Mouse (Mus musculus): ENCODE results near the gene Ovol1. TPM values are rescaled to one million over a fixed set of nuclear protein-coding genes. Genes with fewer than 3 reads are reported as not detected.

Gene Ovol1
- polyA plus RNA-seq, 1 experiment = not detected

- Histone ChIP-seq H3K79me2 (ENCODE audit: control insufficient read depth, insufficient read depth) (no peaks in the 10 kb centered on the region), H3K36me3 (ENCODE audit: control insufficient read depth, insufficient read depth) (no peaks in the 10 kb centered on the region), H3K4me3 (ENCODE audit: insufficient read depth, poor library complexity, severe bottlenecking) (no peak within 1 kb of the TSS), H3K27me3 (ENCODE audit: control insufficient read depth, insufficient read depth, insufficient read length) (no peaks in the 10 kb centered on the region), H3ac (ENCODE audit: control insufficient read depth, insufficient read length, low read depth) (no peak within 1 kb of the TSS), H3K79me3 (ENCODE audit: low read depth) (no peaks in the 10 kb centered on the region)
- no peak for TF ChIP-seq MYOD1 (IDR thresholded peaks at IDR 0.05; ENCODE audit: control insufficient read depth, insufficient read length, low read depth)
- no peak for TF ChIP-seq FOSL1 (IDR thresholded peaks at IDR 0.05; ENCODE audit: insufficient read depth, low read length, poor library complexity, severe bottlenecking)
- no peak for TF ChIP-seq CEBPB (IDR thresholded peaks at IDR 0.05; ENCODE audit: low read depth)
- no peak for TF ChIP-seq MAX (IDR thresholded peaks at IDR 0.05)
Measured at GRCm38 (mm10) chr19:5503687-5504086, 56.8 kb downstream of the Ovol1 start, which contains the start of gene 1700020D05Rik. TSS of gene 1700020D05Rik (minus strand) at chr19:5503787.

GRCm38 (mm10) chr19:5500330-5500875 lies 60.0 kb downstream of the Ovol1 start:
- Histone ChIP-seq H3ac (ENCODE audit: control insufficient read depth, insufficient read length, low read depth) (no peak overlapping the region), H3K4me3 (ENCODE audit: insufficient read depth, poor library complexity, severe bottlenecking) (no peak overlapping the region), H3K79me3 (ENCODE audit: low read depth) (no peaks in the 10 kb centered on the region), H3K36me3 (ENCODE audit: control insufficient read depth, insufficient read depth) (peaks cover 9% of the 10 kb centered on the region), H3K79me2 (ENCODE audit: control insufficient read depth, insufficient read depth) (no peaks in the 10 kb centered on the region), H3K27me3 (ENCODE audit: control insufficient read depth, insufficient read depth, insufficient read length) (no peaks in the 10 kb centered on the region)
- TF ChIP-seq MYOD1 (IDR thresholded peaks at IDR 0.05; ENCODE audit: control insufficient read depth, insufficient read length, low read depth) = no peak
- TF ChIP-seq USF1 (IDR thresholded peaks at IDR 0.05; ENCODE audit: low read depth) = no peak
- no peak for TF ChIP-seq CTCF (IDR thresholded peaks at IDR 0.05; ENCODE audit: control insufficient read depth, insufficient read depth, insufficient read length)
- TF ChIP-seq CEBPB (IDR thresholded peaks at IDR 0.05; ENCODE audit: low read depth) = no peak
- no peak for TF ChIP-seq MYOG (IDR thresholded peaks at IDR 0.05; ENCODE audit: control insufficient read depth, extremely low read depth, insufficient read length)
- no peak for TF ChIP-seq FOSL1 (IDR thresholded peaks at IDR 0.05; ENCODE audit: insufficient read depth, low read length, poor library complexity, severe bottlenecking)
- no peak for TF ChIP-seq MAX (IDR thresholded peaks at IDR 0.05)

Other genes starting within 250 kb of the Ovol1 start
- not detected for gene Catsper1, start 224.9 kb downstream of the Ovol1 start, polyA plus RNA-seq (2012; fragmentation: generic; extraction: Trizol)
- gene Cst6, start 211.1 kb downstream of the Ovol1 start, polyA plus RNA-seq (2012; fragmentation: generic; extraction: Trizol) = 85.8 TPM
- gene Eif1ad, start 193.9 kb downstream of the Ovol1 start, polyA plus RNA-seq (2012; fragmentation: generic; extraction: Trizol) = 48.5 TPM
- 506 TPM for gene Banf1, start 193.5 kb downstream of the Ovol1 start, polyA plus RNA-seq (2012; fragmentation: generic; extraction: Trizol)
- 68.5 TPM for gene Sart1, start 171.9 kb downstream of the Ovol1 start, polyA plus RNA-seq (2012; fragmentation: generic; extraction: Trizol)
- 0.02 TPM for gene Tsga10ip, start 158.1 kb downstream of the Ovol1 start, polyA plus RNA-seq (2012; fragmentation: generic; extraction: Trizol)
- gene Drap1, start 135.7 kb downstream of the Ovol1 start, polyA plus RNA-seq (2012; fragmentation: generic; extraction: Trizol) = 428 TPM
- gene AI837181, start 135.5 kb downstream of the Ovol1 start, polyA plus RNA-seq (2012; fragmentation: generic; extraction: Trizol) = 90.3 TPM
- 146 TPM for gene Fosl1, start 113.1 kb downstream of the Ovol1 start, polyA plus RNA-seq (2012; fragmentation: generic; extraction: Trizol)
- gene Ccdc85b, start 102.8 kb downstream of the Ovol1 start, polyA plus RNA-seq (2012; fragmentation: generic; extraction: Trizol) = 30.5 TPM
- 83.7 TPM for gene Fibp, start 100.0 kb downstream of the Ovol1 start, polyA plus RNA-seq (2012; fragmentation: generic; extraction: Trizol)
- 4.8 TPM for gene Ctsw, start 92.1 kb downstream of the Ovol1 start, polyA plus RNA-seq (2012; fragmentation: generic; extraction: Trizol)
- 177 TPM for gene Efemp2, start 86.7 kb downstream of the Ovol1 start, polyA plus RNA-seq (2012; fragmentation: generic; extraction: Trizol)
- gene Mus81, start 72.2 kb downstream of the Ovol1 start, polyA plus RNA-seq (2012; fragmentation: generic; extraction: Trizol) = 50.3 TPM
- 2,315 TPM for gene Cfl1, start 70.2 kb downstream of the Ovol1 start, polyA plus RNA-seq (2012; fragmentation: generic; extraction: Trizol)
- 0.15 TPM for gene 1700020D05Rik, start 56.9 kb downstream of the Ovol1 start, polyA plus RNA-seq (2012; fragmentation: generic; extraction: Trizol)
- 1.1 TPM for gene Snx32, start 50.1 kb downstream of the Ovol1 start, polyA plus RNA-seq (2012; fragmentation: generic; extraction: Trizol)
- gene Ap5b1, start 7.4 kb upstream of the Ovol1 start, polyA plus RNA-seq (2012; fragmentation: generic; extraction: Trizol) = 3.9 TPM
- gene Rnaseh2c, start 41.2 kb upstream of the Ovol1 start, polyA plus RNA-seq (2012; fragmentation: generic; extraction: Trizol) = 77.8 TPM
- 48.4 TPM for gene Kat5, start 49.6 kb upstream of the Ovol1 start, polyA plus RNA-seq (2012; fragmentation: generic; extraction: Trizol)
- gene Rela, start 76.8 kb upstream of the Ovol1 start, polyA plus RNA-seq (2012; fragmentation: generic; extraction: Trizol) = 56.5 TPM
- 22.9 TPM for gene Sipa1, start 103.1 kb upstream of the Ovol1 start, polyA plus RNA-seq (2012; fragmentation: generic; extraction: Trizol)
- gene Map3k11, start 128.1 kb upstream of the Ovol1 start, polyA plus RNA-seq (2012; fragmentation: generic; extraction: Trizol) = 24.2 TPM
- 28.0 TPM for gene Pcnx3, start 128.3 kb upstream of the Ovol1 start, polyA plus RNA-seq (2012; fragmentation: generic; extraction: Trizol)
- gene Kcnk7, start 143.7 kb upstream of the Ovol1 start, polyA plus RNA-seq (2012; fragmentation: generic; extraction: Trizol) = 0.19 TPM
- 62.1 TPM for gene Ehbp1l1, start 165.7 kb upstream of the Ovol1 start, polyA plus RNA-seq (2012; fragmentation: generic; extraction: Trizol)
- 129 TPM for gene Fam89b, start 169.0 kb upstream of the Ovol1 start, polyA plus RNA-seq (2012; fragmentation: generic; extraction: Trizol)
- 128 TPM for gene Ltbp3, start 180.3 kb upstream of the Ovol1 start, polyA plus RNA-seq (2012; fragmentation: generic; extraction: Trizol)
- 69.6 TPM for gene Scyl1, start 210.8 kb upstream of the Ovol1 start, polyA plus RNA-seq (2012; fragmentation: generic; extraction: Trizol)

Measured in C2C12 (cell line).